Mouse (Mus musculus): ENCODE results near the gene Eif5b. TPM values are rescaled to one million over a fixed set of nuclear protein-coding genes. Genes with fewer than 3 reads are reported as not detected.

The Eif5b gene
- polyA plus RNA-seq, 1 experiment from 2014 or later, result 24.9 TPM

DNA sequence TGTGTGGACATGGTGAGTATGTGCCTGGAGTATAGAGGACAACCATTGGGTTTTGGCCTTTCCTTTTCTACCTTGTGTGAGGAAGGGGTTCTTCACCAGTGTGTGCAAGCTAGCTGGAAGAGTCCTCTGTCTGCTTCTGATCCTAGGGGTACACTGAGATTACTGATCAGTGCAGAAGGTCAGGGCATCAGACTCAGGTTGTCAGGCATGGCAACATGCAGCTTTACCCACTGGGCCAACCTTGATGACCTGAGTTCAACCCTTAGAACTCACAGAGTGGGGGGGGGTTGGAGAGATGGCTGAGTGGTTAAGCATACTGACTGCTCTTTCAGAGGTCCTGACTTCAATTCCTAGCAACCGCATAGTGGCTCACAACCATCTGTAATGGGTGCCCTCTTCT lies 13.5 kb upstream of the Eif5b start:
- Histone ChIP-seq H3K27ac (replicated peaks) (no peak overlapping the region), H3K27me3 (ENCODE audit: low read depth, poor library complexity, severe bottlenecking) (no peaks in the 10 kb centered on the region), H3K4me1 (no peaks in the 10 kb centered on the region), H3K36me3 (peaks cover 50% of the 10 kb centered on the region), H3K9me3 (replicated peaks) (no peaks in the 10 kb centered on the region), H3K4me3 (no peak overlapping the region)
- no peak for DNase-seq (ENCODE audit: low spot score)
- WGBS, result 96% methylated on average over 1 of the region's 1 CpGs

DNA sequence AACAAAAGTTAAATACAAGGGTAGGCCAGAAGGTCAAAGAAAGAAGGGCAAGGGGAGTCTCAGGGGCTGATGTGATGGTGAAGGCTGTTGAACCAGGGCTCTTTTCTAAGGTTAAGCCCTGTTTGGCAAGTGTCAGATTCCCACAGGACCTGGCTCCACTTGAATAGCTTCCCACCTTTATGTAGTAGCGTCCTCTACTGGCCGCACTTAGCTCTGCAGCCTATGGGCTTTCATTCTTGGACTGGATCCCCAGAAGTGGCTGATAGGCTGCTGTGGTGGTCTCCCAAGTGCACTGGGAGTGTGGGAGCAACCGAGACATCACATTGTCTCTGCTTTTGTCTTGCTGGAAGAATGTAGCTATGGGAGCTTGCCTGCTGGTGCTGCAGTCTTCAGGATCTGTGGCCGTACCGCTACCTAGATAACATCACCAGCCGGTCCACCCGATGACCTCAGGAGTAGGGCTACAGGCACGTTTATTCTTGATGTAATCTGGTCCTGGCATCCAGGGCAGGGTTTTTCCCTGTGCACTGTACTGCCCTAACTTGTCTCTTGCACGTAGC lies 12.0 kb upstream of the Eif5b start:
- Histone ChIP-seq H3K27me3 (ENCODE audit: low read depth, poor library complexity, severe bottlenecking) (no peaks in the 10 kb centered on the region), H3K36me3 (peaks cover 65% of the 10 kb centered on the region), H3K4me1 (no peaks in the 10 kb centered on the region), H3K4me3 (no peak overlapping the region), H3K27ac (replicated peaks) (no peak overlapping the region), H3K9me3 (replicated peaks) (no peaks in the 10 kb centered on the region)
- DNase-seq (ENCODE audit: low spot score), result peak; percentile 23
- 82% methylated on average over 9 of the region's 9 CpGs for WGBS

DNA sequence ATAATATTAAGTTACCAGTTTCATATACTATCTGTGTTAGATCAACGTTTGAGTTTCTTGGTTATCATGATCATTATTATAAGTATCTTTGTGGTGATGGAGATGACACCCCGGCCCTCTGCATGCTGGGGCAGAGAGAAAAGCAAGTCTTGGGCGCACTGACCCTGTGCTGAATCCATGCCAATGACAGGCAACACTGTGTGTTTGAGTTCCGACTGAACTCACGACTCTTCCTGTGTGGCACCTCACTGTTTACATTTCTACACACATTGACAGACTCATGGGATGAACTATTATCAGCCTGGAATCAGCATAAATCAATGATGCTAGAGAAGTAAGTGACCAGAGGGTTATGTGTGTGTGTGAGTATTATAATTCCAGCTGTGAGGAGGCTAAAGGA lies 10.0 kb upstream of the Eif5b start:
- no peak overlapping the region for H3K27ac ChIP-seq (replicated peaks)
- no peaks in the 10 kb centered on the region for H3K9me3 ChIP-seq (replicated peaks)
- no peak overlapping the region for H3K4me3 ChIP-seq
- no peaks in the 10 kb centered on the region for H3K27me3 ChIP-seq (ENCODE audit: low read depth, poor library complexity, severe bottlenecking)
- no peaks in the 10 kb centered on the region for H3K4me1 ChIP-seq
- H3K36me3 ChIP-seq, result peaks cover 85% of the 10 kb centered on the region
- no peak for DNase-seq (ENCODE audit: low spot score)
- 93% methylated on average over 5 of the region's 5 CpGs for WGBS

DNA sequence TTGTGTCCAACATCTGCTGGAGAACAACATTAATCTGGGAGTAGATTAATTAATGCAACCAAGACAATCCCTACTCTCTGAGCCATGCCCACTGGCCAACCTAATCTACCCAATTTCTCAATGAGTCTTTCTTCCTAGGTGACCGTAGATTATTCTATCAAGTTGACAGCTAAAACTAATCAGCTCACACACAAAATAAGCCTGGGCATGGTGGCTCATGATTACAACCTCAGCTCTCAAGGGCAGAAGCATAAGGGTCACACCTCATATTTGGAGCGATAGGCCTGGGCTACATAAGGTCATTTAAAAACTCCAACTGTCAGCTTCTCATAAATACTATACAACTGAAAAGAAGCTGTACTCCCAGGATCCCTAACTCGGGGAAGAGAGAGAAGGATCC lies 1.6 kb upstream of the Eif5b start:
- H3K4me3 ChIP-seq, result peak overlapping the region; percentile 99
- DNase-seq (ENCODE audit: low spot score), result no peak
- H3K36me3 ChIP-seq, result peaks cover 45% of the 10 kb centered on the region
- peaks cover 18% of the 10 kb centered on the region for H3K4me1 ChIP-seq
- H3K27ac ChIP-seq (replicated peaks), result peak overlapping the region; percentile 94
- WGBS, result 53% methylated on average over 3 of the region's 3 CpGs
- no peaks in the 10 kb centered on the region for H3K9me3 ChIP-seq (replicated peaks)
- no peaks in the 10 kb centered on the region for H3K27me3 ChIP-seq (ENCODE audit: low read depth, poor library complexity, severe bottlenecking)

DNA sequence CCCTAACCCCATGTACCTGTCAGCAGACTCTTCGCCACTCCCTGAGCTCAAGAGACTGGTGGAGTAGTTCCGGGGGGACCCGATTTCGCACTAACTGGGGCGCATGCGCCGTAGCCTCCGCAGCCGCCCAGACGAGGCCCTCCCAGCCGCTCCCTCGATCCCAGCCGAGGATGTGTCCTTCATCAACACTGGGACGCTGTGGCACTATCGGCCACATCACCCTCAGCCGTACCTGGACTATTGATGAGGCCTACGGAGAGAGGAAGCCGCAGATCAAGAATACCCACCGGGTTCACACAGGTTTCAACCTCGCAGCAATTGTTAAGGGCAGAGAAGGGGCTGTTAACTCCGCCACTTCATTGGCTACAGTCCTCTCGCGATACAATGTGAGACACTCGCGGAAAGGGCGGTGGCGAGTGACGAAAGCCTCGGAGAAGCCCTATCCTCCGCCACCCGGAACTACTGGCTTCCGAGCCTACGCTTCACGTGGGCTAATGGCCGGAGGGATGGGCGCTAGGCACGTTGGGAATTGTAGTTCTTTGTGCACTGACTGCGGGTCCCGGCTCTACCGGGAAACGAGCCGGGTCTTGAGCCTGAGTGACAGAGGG lies 829 bp upstream of the Eif5b start:
- peaks cover 18% of the 10 kb centered on the region for H3K4me1 ChIP-seq
- no peaks in the 10 kb centered on the region for H3K27me3 ChIP-seq (ENCODE audit: low read depth, poor library complexity, severe bottlenecking)
- WGBS, result under 1% methylated on average over 42 of the region's 42 CpGs

DNA sequence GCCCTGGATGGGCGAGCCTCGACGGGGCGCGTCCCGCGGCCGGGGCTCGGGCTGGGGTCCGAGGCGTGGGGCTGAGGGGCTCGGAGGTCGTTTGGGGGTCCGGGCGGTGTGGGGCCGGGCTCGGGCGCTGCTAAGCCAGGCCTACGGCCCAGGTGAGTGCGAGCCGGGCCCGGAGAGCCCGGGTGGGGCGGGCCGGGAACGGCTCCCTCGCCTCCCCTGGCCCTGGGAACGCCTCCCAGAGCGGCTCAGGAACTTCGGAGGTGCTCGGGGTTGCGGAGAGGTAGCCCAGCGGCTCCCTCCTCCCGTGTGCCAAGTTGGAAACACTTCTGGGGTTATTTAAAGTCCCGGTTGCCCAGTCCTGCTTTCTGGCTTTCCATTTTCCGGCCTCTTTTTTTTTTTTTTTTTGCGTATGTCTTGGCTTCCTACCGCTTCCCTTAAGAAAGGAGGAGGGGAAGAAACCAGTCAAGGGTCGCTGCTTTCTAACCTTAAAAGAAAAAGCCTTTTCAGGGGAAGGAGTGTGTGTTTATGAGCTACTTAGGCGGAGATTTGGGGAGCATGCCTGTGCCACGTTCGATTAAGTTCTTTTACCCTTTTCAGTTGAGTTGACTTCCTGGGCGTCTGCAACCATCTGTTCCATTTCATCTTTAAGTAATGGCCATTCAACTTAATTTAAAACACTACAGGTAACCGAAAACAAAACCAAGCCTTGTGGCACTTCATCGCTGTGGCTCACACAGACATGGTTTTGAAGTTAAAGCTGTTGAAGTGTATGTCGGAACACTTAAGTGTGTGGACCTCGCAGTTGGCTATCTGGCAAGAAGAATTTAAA lies 775 bp downstream of the Eif5b start:
- DNase-seq (ENCODE audit: low spot score), result no peak
- Histone ChIP-seq H3K27ac (replicated peaks) (peak overlapping the region; percentile 94), H3K9me3 (replicated peaks) (no peaks in the 10 kb centered on the region), H3K27me3 (ENCODE audit: low read depth, poor library complexity, severe bottlenecking) (no peaks in the 10 kb centered on the region), H3K4me3 (peak overlapping the region; percentile 99), H3K36me3 (peaks cover 23% of the 10 kb centered on the region), H3K4me1 (peaks cover 18% of the 10 kb centered on the region)
- WGBS, result 4% methylated on average over 47 of the region's 47 CpGs

More for the DNA sequence above, 829 bp upstream of the Eif5b start:
- peak overlapping the region; percentile 94 for H3K27ac ChIP-seq (replicated peaks)
- DNase-seq (ENCODE audit: low spot score), result peak; percentile 97
- H3K9me3 ChIP-seq (replicated peaks), result no peaks in the 10 kb centered on the region
- H3K36me3 ChIP-seq, result peaks cover 39% of the 10 kb centered on the region
- peak overlapping the region; percentile 99 for H3K4me3 ChIP-seq

DNA sequence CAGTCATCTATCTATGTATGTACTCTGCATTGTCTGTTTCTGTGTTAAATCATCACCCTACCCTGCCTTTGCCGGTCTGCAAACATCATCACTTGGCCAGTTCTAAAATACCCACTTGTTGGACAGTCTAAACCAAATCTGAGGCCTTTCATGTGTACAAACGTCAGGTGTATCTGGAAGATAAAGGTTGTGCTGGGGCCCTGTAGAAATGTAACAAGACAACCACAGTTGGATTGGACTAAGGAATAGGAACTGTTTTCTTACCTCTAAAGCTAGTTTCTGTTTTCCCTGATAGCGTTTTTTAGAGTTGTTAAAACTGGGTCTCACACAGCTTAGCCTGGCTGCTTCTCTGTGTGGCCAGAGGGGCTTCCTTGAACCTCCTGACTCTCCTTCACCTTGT lies 1.7 kb downstream of the Eif5b start:
- H3K27me3 ChIP-seq (ENCODE audit: low read depth, poor library complexity, severe bottlenecking), result no peaks in the 10 kb centered on the region
- H3K27ac ChIP-seq (replicated peaks), result no peak overlapping the region
- H3K9me3 ChIP-seq (replicated peaks), result no peaks in the 10 kb centered on the region
- no peak for DNase-seq (ENCODE audit: low spot score)
- peaks cover 13% of the 10 kb centered on the region for H3K36me3 ChIP-seq
- 79% methylated on average over 3 of the region's 3 CpGs for WGBS
- H3K4me3 ChIP-seq, result peak overlapping the region; percentile 99
- peaks cover 18% of the 10 kb centered on the region for H3K4me1 ChIP-seq

DNA sequence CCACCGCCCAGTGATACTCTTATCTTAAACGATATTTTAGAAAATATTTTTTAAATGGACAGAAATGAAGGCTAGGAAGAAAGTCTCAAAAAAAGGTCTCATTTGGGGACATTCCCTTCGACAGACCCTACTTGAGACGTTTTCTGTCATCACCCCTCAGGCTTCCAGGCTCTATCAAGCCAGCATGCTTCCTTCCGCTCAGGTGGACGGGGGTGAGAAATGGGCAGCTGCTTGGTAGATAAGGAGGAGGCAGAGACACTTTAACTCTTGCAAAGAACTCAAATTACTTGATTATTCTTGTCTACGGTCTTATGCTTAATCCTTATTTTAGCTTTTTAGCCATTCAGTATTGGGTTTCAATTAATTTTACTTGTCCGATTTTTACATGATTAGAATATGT lies 3.0 kb downstream of the Eif5b start:
- 92% methylated on average over 8 of the region's 8 CpGs for WGBS

DNA sequence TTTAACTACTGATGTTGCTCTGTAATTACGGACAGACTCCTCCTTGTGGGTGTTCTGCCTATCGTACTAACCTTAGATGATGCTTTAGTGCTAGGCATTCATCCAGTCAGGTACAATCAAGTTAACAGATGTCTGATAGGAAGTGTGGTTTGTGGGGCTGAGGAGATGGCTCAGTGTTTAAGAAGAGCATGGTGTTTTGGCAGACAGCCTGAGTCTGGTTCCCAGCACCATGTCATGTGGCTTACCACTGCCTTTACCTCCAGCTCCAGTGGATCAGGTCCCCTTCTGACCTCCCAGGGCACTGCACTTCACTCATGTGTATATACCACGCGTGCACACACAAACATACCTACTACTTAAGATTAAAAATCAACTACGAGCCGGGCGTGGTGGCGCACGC lies 4.1 kb downstream of the Eif5b start:
- H3K27me3 ChIP-seq (ENCODE audit: low read depth, poor library complexity, severe bottlenecking), result no peaks in the 10 kb centered on the region
- H3K27ac ChIP-seq (replicated peaks), result no peak overlapping the region
- H3K4me3 ChIP-seq, result no peak overlapping the region
- DNase-seq (ENCODE audit: low spot score), result no peak
- WGBS, result 97% methylated on average over 9 of the region's 9 CpGs
- peaks cover 11% of the 10 kb centered on the region for H3K4me1 ChIP-seq
- no peaks in the 10 kb centered on the region for H3K9me3 ChIP-seq (replicated peaks)
- H3K36me3 ChIP-seq, result 0 out of 2 replicates have a peak, but pooled peaks cover 2% of the 10 kb centered on the region

More for the DNA sequence above, 3.0 kb downstream of the Eif5b start:
- Histone ChIP-seq H3K9me3 (replicated peaks) (no peaks in the 10 kb centered on the region), H3K27ac (replicated peaks) (no peak overlapping the region), H3K4me1 (peaks cover 17% of the 10 kb centered on the region), H3K36me3 (0 out of 2 replicates have a peak, but pooled peaks cover 2% of the 10 kb centered on the region), H3K27me3 (ENCODE audit: low read depth, poor library complexity, severe bottlenecking) (no peaks in the 10 kb centered on the region), H3K4me3 (no peak overlapping the region)
- DNase-seq (ENCODE audit: low spot score), result no peak

DNA sequence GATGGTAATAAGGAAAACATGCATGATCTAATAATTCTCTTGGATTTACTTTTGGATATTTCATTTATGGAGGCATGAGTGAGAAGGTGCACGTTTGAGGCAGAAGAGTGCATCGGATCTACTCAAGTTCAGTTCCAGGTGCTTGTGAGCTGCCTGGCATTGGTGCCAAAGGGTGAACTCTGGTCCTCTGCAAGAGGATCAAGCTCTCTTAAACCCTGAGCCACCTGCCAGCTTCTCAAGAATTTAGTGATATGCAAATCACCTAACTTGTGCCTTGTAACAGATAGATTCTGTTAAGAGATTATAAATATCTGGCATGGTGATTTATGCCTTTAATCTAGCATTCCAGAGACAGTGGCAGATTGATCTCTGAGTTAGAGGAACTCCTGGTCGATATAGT lies 5.2 kb downstream of the Eif5b start:
- H3K4me3 ChIP-seq, result no peak overlapping the region
- 0 out of 2 replicates have a peak, but pooled peaks cover 2% of the 10 kb centered on the region for H3K36me3 ChIP-seq
- H3K4me1 ChIP-seq, result peaks cover 11% of the 10 kb centered on the region
- no peak overlapping the region for H3K27ac ChIP-seq (replicated peaks)
- H3K27me3 ChIP-seq (ENCODE audit: low read depth, poor library complexity, severe bottlenecking), result no peaks in the 10 kb centered on the region
- 92% methylated on average over 3 of the region's 3 CpGs for WGBS
- no peaks in the 10 kb centered on the region for H3K9me3 ChIP-seq (replicated peaks)
- no peak for DNase-seq (ENCODE audit: low spot score)

DNA sequence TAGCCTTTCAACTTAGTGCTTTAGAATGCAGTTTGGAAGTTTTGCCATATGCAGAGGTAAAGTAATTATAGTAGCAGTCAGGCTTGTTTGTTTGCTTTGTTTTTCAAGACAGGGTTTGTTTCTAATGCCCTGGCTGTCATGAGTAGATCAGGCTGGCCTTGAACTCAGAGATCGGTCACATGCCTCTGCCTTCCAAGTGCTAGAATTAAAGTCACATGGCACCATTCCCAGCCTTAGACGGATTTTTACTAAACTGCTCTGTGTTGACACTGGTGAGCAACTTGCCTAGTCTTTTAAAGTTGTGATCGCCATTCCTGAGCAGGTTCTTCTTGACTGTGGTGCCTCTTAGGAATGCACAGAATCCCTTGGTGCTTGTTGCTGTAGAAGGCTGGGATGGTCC lies 8.9 kb downstream of the Eif5b start:
- Histone ChIP-seq H3K4me1 (no peaks in the 10 kb centered on the region), H3K27ac (replicated peaks) (no peak overlapping the region), H3K36me3 (no peaks in the 10 kb centered on the region), H3K27me3 (ENCODE audit: low read depth, poor library complexity, severe bottlenecking) (no peaks in the 10 kb centered on the region), H3K4me3 (no peak overlapping the region), H3K9me3 (replicated peaks) (no peaks in the 10 kb centered on the region)
- 86% methylated on average over 3 of the region's 3 CpGs for WGBS
- no peak for DNase-seq (ENCODE audit: low spot score)

DNA sequence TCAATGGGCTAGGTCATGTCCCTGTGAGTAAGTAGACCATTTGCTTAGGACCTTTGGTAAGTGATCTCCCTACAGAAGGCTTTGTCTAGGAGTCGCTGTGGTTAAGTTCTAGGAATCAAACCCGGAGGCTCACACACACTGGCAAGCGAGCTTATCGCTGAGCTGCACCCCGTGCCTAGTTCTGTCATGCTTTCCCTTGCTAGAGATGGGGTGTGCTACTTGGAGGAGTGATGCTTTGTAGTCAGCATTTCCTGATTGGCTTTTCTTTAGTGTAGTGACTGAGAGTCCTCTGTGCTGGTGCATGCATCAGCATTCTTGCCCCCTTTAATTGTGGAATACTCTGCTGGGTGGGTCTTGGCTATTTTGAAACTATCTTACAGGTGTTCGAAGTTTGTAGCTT lies 13.8 kb downstream of the Eif5b start:
- H3K27ac ChIP-seq (replicated peaks), result no peak overlapping the region
- H3K36me3 ChIP-seq, result no peaks in the 10 kb centered on the region
- H3K4me3 ChIP-seq, result no peak overlapping the region
- no peak for DNase-seq (ENCODE audit: low spot score)
- H3K9me3 ChIP-seq (replicated peaks), result no peaks in the 10 kb centered on the region
- H3K4me1 ChIP-seq, result no peaks in the 10 kb centered on the region
- no peaks in the 10 kb centered on the region for H3K27me3 ChIP-seq (ENCODE audit: low read depth, poor library complexity, severe bottlenecking)
- WGBS, result 86% methylated on average over 6 of the region's 6 CpGs

DNA sequence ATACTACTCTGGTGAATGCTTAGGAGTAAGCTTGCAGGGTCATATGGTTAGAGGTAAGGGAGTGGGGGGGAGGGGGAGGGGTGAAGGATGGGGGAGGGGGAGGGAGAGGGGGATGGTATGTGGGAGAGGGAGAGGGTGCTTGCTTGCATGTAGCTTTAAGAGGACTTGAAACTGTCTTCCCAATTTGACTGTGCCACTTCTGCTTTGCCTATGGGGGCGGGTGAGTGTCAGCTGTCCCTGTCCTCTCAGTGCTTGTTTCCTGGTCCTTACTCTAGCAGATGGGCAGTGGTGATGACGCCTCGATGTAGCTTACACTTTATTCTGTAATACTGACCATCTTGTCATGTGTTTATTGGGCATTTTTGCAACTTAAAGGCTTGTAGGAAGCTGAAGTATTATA lies 14.3 kb downstream of the Eif5b start:
- no peaks in the 10 kb centered on the region for H3K27me3 ChIP-seq (ENCODE audit: low read depth, poor library complexity, severe bottlenecking)

More for the DNA sequence above, 14.3 kb downstream of the Eif5b start:
- WGBS, result 89% methylated on average over 3 of the region's 3 CpGs
- H3K4me1 ChIP-seq, result no peaks in the 10 kb centered on the region
- H3K4me3 ChIP-seq, result no peak overlapping the region
- no peak for DNase-seq (ENCODE audit: low spot score)
- no peaks in the 10 kb centered on the region for H3K36me3 ChIP-seq
- H3K27ac ChIP-seq (replicated peaks), result no peak overlapping the region
- H3K9me3 ChIP-seq (replicated peaks), result no peaks in the 10 kb centered on the region
